Mouse (Mus musculus) myocyte (in vitro differentiated cells): ENCODE measurements around the gene Fam131a.

Experiments
- CEBPB ChIP-seq: IDR thresholded peaks from 2 replicates; pipeline ENCODE4 v1.6.1; 2011; ENCODE audit warnings: mild to moderate bottlenecking, moderate library complexity; ENCODE audit not compliant: poor library complexity, insufficient read depth, severe bottlenecking
- MAX ChIP-seq: IDR thresholded peaks from one replicate; pipeline ENCODE4 v1.6.1; 2011; ENCODE audit warnings: low read depth, mild to moderate bottlenecking, control low read depth
- MYOD1 ChIP-seq, 3 experiments: IDR thresholded peaks; one replicate each; pipeline ENCODE4 v1.6.1; 2011; ENCODE audit warnings: control low read depth in 2 of 3, low read depth in 2 of 3, mild to moderate bottlenecking in 2 of 3, moderate library complexity in 1 of 3; ENCODE audit not compliant: insufficient read length in 2 of 3, control insufficient read depth in 1 of 3
- MYOG ChIP-seq, 3 experiments: IDR thresholded peaks; one replicate each; pipeline ENCODE4 v1.6.1; 2011; ENCODE audit warnings: control low read depth in 2 of 3, low read depth in 2 of 3, mild to moderate bottlenecking in 2 of 3; ENCODE audit not compliant: insufficient read length in 2 of 3, control insufficient read depth in 1 of 3, insufficient read depth in 1 of 3
- POLR2A ChIP-seq: IDR thresholded peaks from one replicate; pipeline ENCODE4 v1.6.1; 2011; ENCODE audit warnings: low read depth, mild to moderate bottlenecking, control low read depth, moderate library complexity; ENCODE audit not compliant: insufficient read length
- POLR2AphosphoS2 ChIP-seq: IDR thresholded peaks from one replicate; pipeline ENCODE4 v1.6.1; 2011; ENCODE audit warnings: low read depth, control low read depth; ENCODE audit not compliant: insufficient read length
- SRF ChIP-seq: IDR thresholded peaks from one replicate; pipeline ENCODE4 v1.6.1; 2011; ENCODE audit warnings: low read depth; ENCODE audit not compliant: control insufficient read depth, insufficient read length
- USF1 ChIP-seq: IDR thresholded peaks from one replicate; pipeline ENCODE4 v1.6.1; 2011; ENCODE audit warnings: low read depth, mild to moderate bottlenecking, control low read depth, moderate library complexity

GRCm38 (mm10) chr16:20708939-20709734 is 16.1 kb downstream of the Fam131a start:
- no peak for TF ChIP-seq CEBPB
- no peak for TF ChIP-seq POLR2A
- no peak for TF ChIP-seq USF1
- no peak for TF ChIP-seq MYOG (IDR thresholded peaks at IDR 0.05; ENCODE audit: control insufficient read depth in 1 of 3, insufficient read depth in 1 of 3, insufficient read length in 2 of 3, low read depth in 2 of 3)
- TF ChIP-seq SRF = no peak
- no peak for TF ChIP-seq MYOD1 (IDR thresholded peaks at IDR 0.05; ENCODE audit: control insufficient read depth in 1 of 3, insufficient read length in 2 of 3, low read depth in 2 of 3)
- no peak for TF ChIP-seq POLR2AphosphoS2
- no peak for TF ChIP-seq MAX
